Mouse (Mus musculus): ENCODE results near the gene Stmn3. TPM values are rescaled to one million over a fixed set of nuclear protein-coding genes. Genes with fewer than 3 reads are reported as not detected.
A peak's percentile ranks its signal among the peaks of the same experiment; 100 is the strongest.

Stmn3 gene
- not detected for total RNA-seq (2021)
- long read RNA-seq, experiment 1: 0 reads
- long read RNA-seq, experiment 2: 0 reads

- DNase-seq (ENCODE audit: low spot score): peak; percentile 12
Observed at GRCm38 (mm10) chr2:181314080-181314810, at the start of gene Stmn3. Gene Stmn3, minus strand, starts transcription at chr2:181314500.

- DNase-seq (ENCODE audit: low spot score): no peak
Observed at GRCm38 (mm10) chr2:181363946-181364345, 49.6 kb upstream of the Stmn3 start.

- DNase-seq (ENCODE audit: low spot score): no peak
Observed at GRCm38 (mm10) chr2:181356780-181357179, 42.5 kb upstream of the Stmn3 start.

GRCm38 (mm10) chr2:181342766-181343165 is 28.5 kb upstream of the Stmn3 start:
- DNase-seq (ENCODE audit: low spot score): no peak

- DNase-seq (ENCODE audit: low spot score): no peak
Observed at GRCm38 (mm10) chr2:181340426-181340825, 26.1 kb upstream of the Stmn3 start.

- peak; percentile 71 for DNase-seq (ENCODE audit: low spot score)
Observed at GRCm38 (mm10) chr2:181334023-181334422, 19.7 kb upstream of the Stmn3 start.

- no peak for DNase-seq (ENCODE audit: low spot score)
Observed at GRCm38 (mm10) chr2:181332542-181332941, 18.2 kb upstream of the Stmn3 start.

GRCm38 (mm10) chr2:181326098-181326497 is 11.8 kb upstream of the Stmn3 start:
- no peak for DNase-seq (ENCODE audit: low spot score)

GRCm38 (mm10) chr2:181322136-181322535 is 7.8 kb upstream of the Stmn3 start:
- DNase-seq (ENCODE audit: low spot score): no peak

GRCm38 (mm10) chr2:181320103-181320499 is 5.8 kb upstream of the Stmn3 start:
- no peak for DNase-seq (ENCODE audit: low spot score)

GRCm38 (mm10) chr2:181319248-181320102 is 5.2 kb upstream of the Stmn3 start, which contains the start of gene Rtel1:
Gene Rtel1, plus strand, starts transcription at chr2:181319739.
- DNase-seq (ENCODE audit: low spot score): peak; percentile 87

GRCm38 (mm10) chr2:181313344-181314079 is 788 bp downstream of the Stmn3 start:
- DNase-seq (ENCODE audit: low spot score): no peak

- DNase-seq (ENCODE audit: low spot score): no peak
Observed at GRCm38 (mm10) chr2:181313006-181313343, 1.3 kb downstream of the Stmn3 start.

GRCm38 (mm10) chr2:181312435-181312834 is 1.9 kb downstream of the Stmn3 start:
- no peak for DNase-seq (ENCODE audit: low spot score)

GRCm38 (mm10) chr2:181307144-181307804 is 7.0 kb downstream of the Stmn3 start:
- DNase-seq (ENCODE audit: low spot score): peak; percentile 15

- DNase-seq (ENCODE audit: low spot score): no peak
Observed at GRCm38 (mm10) chr2:181304944-181305343, 9.4 kb downstream of the Stmn3 start.

GRCm38 (mm10) chr2:181302041-181302440 is 12.3 kb downstream of the Stmn3 start:
- DNase-seq (ENCODE audit: low spot score): no peak

- DNase-seq (ENCODE audit: low spot score): no peak
Observed at GRCm38 (mm10) chr2:181290937-181291336, 23.4 kb downstream of the Stmn3 start.

- DNase-seq (ENCODE audit: low spot score): no peak
Observed at GRCm38 (mm10) chr2:181288691-181289090, 25.6 kb downstream of the Stmn3 start.

GRCm38 (mm10) chr2:181287958-181288350 is 26.3 kb downstream of the Stmn3 start, which contains the start of gene Gmeb2:
Gene Gmeb2, minus strand, starts transcription at chr2:181288035.
- DNase-seq (ENCODE audit: low spot score): peak; percentile 93

- peak; percentile 77 for DNase-seq (ENCODE audit: low spot score)
Observed at GRCm38 (mm10) chr2:181287338-181287957, 26.9 kb downstream of the Stmn3 start.
